Mouse (Mus musculus) erythroblast, adult 5-6 weeks (primary cell): ENCODE measurements around the gene Slc17a9. TPM values are rescaled to one million over a fixed set of nuclear protein-coding genes. Genes with fewer than 3 reads are reported as not detected.

Source experiments
- ATAC-seq: replicated peaks from 2 replicates; pipeline ENCODE4 v1.8.0; 2016; ENCODE audit warnings: moderate number of reproducible peaks, mild to moderate bottlenecking, moderate TSS enrichment, inconsistent platforms; ENCODE audit not compliant: poor library complexity, low FRiP score, severe bottlenecking
- total RNA-seq, 2 experiments: library from RNA; stranded (forward) in 1 of 2; stranded (reverse) in 1 of 2; fragments of 150-400 nt in 1 of 2; fragments of 200-764, 138-1000 nt in 1 of 2; gene quantifications; 2 replicates each; pipeline versions ENCODE4 v1.2.3 to v1.2.4; 2015 to 2017; ENCODE audit warnings: low replicate concordance in 2 of 2

Slc17a9 gene
- 10.6 and 16.1 TPM in 2 replicates for total RNA-seq (2015; ENCODE audit: low replicate concordance)
- 1.5 and 3.1 TPM in 2 replicates for total RNA-seq (2017; ENCODE audit: low replicate concordance)

GRCm38 (mm10) chr2:180724585-180725413, at the start of gene Slc17a9:
Gene Slc17a9 (plus strand): TSS chr2:180725263.
- ATAC-seq, result peak; percentile 57; the same call in 1 of the 2 replicates

- ATAC-seq, result no peak
These were observed 48.4 kb upstream of the Slc17a9 start for GRCm38 (mm10) chr2:180676706-180677105.

- ATAC-seq, result peak; percentile 83
These were observed 46.4 kb upstream of the Slc17a9 start for GRCm38 (mm10) chr2:180678609-180679140.

GRCm38 (mm10) chr2:180681225-180681624, 43.8 kb upstream of the Slc17a9 start:
- no peak for ATAC-seq

GRCm38 (mm10) chr2:180683524-180683923, 41.5 kb upstream of the Slc17a9 start:
- peak; percentile 89 for ATAC-seq

GRCm38 (mm10) chr2:180684031-180684430, 41.0 kb upstream of the Slc17a9 start:
- ATAC-seq, result 0 out of 2 replicates have a peak, but pooled peaks have one; percentile 21

GRCm38 (mm10) chr2:180689841-180690240, 35.2 kb upstream of the Slc17a9 start:
- no peak for ATAC-seq

GRCm38 (mm10) chr2:180692630-180693029, 32.4 kb upstream of the Slc17a9 start:
- no peak for ATAC-seq

GRCm38 (mm10) chr2:180695176-180695575, 29.9 kb upstream of the Slc17a9 start:
- ATAC-seq, result no peak

GRCm38 (mm10) chr2:180700457-180700856, 24.6 kb upstream of the Slc17a9 start:
- no peak for ATAC-seq

- peak; percentile 45 for ATAC-seq
These were observed 23.9 kb upstream of the Slc17a9 start for GRCm38 (mm10) chr2:180701053-180701766.

- peak; percentile 89 for ATAC-seq
These were observed 23.1 kb upstream of the Slc17a9 start for GRCm38 (mm10) chr2:180701767-180702621.

GRCm38 (mm10) chr2:180702701-180703149, 22.3 kb upstream of the Slc17a9 start:
- ATAC-seq, result no peak

GRCm38 (mm10) chr2:180703175-180703574, 21.9 kb upstream of the Slc17a9 start:
- no peak for ATAC-seq

GRCm38 (mm10) chr2:180703645-180704359, 21.3 kb upstream of the Slc17a9 start:
- ATAC-seq, result no peak

- ATAC-seq, result no peak
These were observed 20.5 kb upstream of the Slc17a9 start for GRCm38 (mm10) chr2:180704591-180704990.

GRCm38 (mm10) chr2:180705066-180705465, 20.0 kb upstream of the Slc17a9 start:
- no peak for ATAC-seq

- ATAC-seq, result no peak
These were observed 19.1 kb upstream of the Slc17a9 start for GRCm38 (mm10) chr2:180705975-180706374.
